Mouse (Mus musculus) ES-CJ7 (cell line): ENCODE results near the gene Gm9611.
"Not testable (repeated sequence)": the region's sequence is repeated elsewhere in the genome, so short reads cannot be mapped to it uniquely, and the experiment has no call there.

ENCODE experiments used
- DNase-seq: peaks from one replicate; pipeline ENCODE4 v3.0.0; 2011; ENCODE audit warnings: low read depth, low spot score

Gene Gm9611

DNA sequence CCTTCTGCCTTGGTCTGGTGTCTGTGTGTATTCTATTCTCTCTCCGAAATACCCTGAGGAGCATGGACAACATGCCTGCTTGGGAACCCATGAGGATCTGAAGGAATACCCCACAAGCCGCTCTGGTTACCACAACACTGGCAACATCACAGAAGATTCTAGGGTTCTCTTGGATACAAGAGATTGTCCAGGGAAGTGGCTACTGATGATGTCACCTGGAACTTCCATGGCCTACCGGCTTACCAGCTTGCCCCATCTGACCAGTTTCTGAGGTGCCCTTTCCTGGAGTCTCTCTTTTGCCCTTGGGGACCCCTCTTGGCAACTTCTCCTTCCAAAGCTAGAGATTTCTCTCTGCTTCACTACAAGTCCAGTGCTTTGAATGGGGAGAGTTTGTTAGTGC is at the start of gene Gm9611:
TSS of gene Gm9611 (minus strand) at position 101 of the 400 bp plus-strand sequence.
- not testable (repeated sequence) for DNase-seq

DNA sequence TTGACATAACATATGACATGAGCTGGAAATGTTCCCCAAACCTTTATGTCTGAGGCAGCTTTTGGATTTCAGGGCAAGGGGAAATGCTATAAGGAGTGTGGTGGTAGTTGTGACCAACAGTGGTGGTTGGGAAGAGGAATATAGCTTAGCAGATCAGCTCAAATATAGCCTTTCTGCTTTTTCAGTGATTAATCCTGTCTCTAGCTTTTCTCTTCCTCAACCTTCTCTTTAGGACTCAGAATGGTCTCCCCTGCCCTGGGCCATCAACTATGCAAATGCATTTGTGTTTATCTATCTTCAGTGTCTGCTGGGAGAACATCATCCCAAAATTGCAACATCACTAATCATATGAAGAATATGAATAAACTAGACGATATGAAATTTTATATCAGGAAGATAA is 12.8 kb upstream of the Gm9611 start, which contains the start of gene Gm7995:
TSS of gene Gm7995 (plus strand) at position 301 of the 400 bp plus-strand sequence.
- DNase-seq = not testable (repeated sequence)

DNA sequence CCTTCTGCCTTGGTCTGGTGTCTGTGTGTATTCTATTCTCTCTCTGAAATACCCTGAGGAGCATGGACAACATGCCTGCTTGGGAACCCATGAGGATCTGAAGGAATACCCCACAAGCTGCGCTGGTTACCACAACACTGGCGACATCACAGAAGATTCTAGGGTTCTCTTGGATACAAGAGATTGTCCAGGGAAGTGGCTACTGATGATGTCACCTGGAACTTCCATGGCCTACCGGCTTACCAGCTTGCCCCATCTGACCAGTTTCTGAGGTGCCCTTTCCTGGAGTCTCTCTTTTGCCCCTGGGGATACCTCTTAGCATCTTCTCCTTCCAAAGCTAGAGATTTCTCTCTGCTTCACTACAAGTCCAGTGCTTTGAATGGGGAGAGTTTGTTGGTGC is 37.2 kb downstream of the Gm9611 start, which contains the start of gene Gm17026:
TSS of gene Gm17026 (minus strand) at position 101 of the 400 bp plus-strand sequence.
- DNase-seq = not testable (repeated sequence)
